Mouse (Mus musculus): ENCODE results near the gene Mre11a.
A peak's percentile ranks its signal among the peaks of the same experiment; 100 is the strongest.

Gene Mre11a

GRCm38 (mm10) chr9:14784039-14785002, at the start of gene Mre11a, which contains the start of gene Ankrd49:
TSS of gene Mre11a (plus strand) at chr9:14784654.
TSS of gene Ankrd49 (minus strand) at chr9:14784856.
- DNase-seq (ENCODE audit: low spot score in 2 of 2), result peak; percentile 85 to 88

GRCm38 (mm10) chr9:14739498-14740150, 44.8 kb upstream of the Mre11a start:
- no peak for DNase-seq (ENCODE audit: low spot score in 2 of 2)

GRCm38 (mm10) chr9:14740151-14740924, 44.1 kb upstream of the Mre11a start, which contains the start of gene Piwil4:
TSS of gene Piwil4 (minus strand) at chr9:14740733.
- DNase-seq (ENCODE audit: low spot score in 2 of 2), result no peak

GRCm38 (mm10) chr9:14750901-14751502, 33.5 kb upstream of the Mre11a start:
- DNase-seq (ENCODE audit: low spot score in 2 of 2), result no peak

- DNase-seq (ENCODE audit: low spot score in 2 of 2), result peak in 1 of 2 experiments; percentile 28
Observed at GRCm38 (mm10) chr9:14751503-14752000, 32.9 kb upstream of the Mre11a start.

- DNase-seq (ENCODE audit: low spot score in 2 of 2), result peak; percentile 55 to 65
Observed at GRCm38 (mm10) chr9:14752001-14752522, 32.4 kb upstream of the Mre11a start, which contains the start of gene Fut4. TSS of gene Fut4 (minus strand) at chr9:14752393.

- no peak for DNase-seq (ENCODE audit: low spot score in 2 of 2)
Observed at GRCm38 (mm10) chr9:14753947-14754346, 30.5 kb upstream of the Mre11a start.

GRCm38 (mm10) chr9:14754469-14754868, 30.0 kb upstream of the Mre11a start:
- no peak for DNase-seq (ENCODE audit: low spot score in 2 of 2)

- DNase-seq (ENCODE audit: low spot score in 2 of 2), result no peak
Observed at GRCm38 (mm10) chr9:14758590-14758989, 25.9 kb upstream of the Mre11a start.

GRCm38 (mm10) chr9:14759261-14759660, 25.2 kb upstream of the Mre11a start:
- no peak for DNase-seq (ENCODE audit: low spot score in 2 of 2)

GRCm38 (mm10) chr9:14764765-14765164, 19.7 kb upstream of the Mre11a start:
- DNase-seq (ENCODE audit: low spot score in 2 of 2), result no peak

GRCm38 (mm10) chr9:14769811-14770210, 14.6 kb upstream of the Mre11a start:
- DNase-seq (ENCODE audit: low spot score in 2 of 2), result no peak

GRCm38 (mm10) chr9:14770803-14771471, 13.5 kb upstream of the Mre11a start, which contains the start of gene 1700012B09Rik:
TSS of gene 1700012B09Rik (minus strand) at chr9:14771030.
- no peak for DNase-seq (ENCODE audit: low spot score in 2 of 2)

GRCm38 (mm10) chr9:14772074-14772473, 12.4 kb upstream of the Mre11a start:
- no peak for DNase-seq (ENCODE audit: low spot score in 2 of 2)

GRCm38 (mm10) chr9:14773813-14774212, 10.6 kb upstream of the Mre11a start:
- DNase-seq (ENCODE audit: low spot score in 2 of 2), result no peak

GRCm38 (mm10) chr9:14778341-14778740, 6.1 kb upstream of the Mre11a start:
- DNase-seq (ENCODE audit: low spot score in 2 of 2), result no peak

GRCm38 (mm10) chr9:14787356-14787755, 2.9 kb downstream of the Mre11a start:
- no peak for DNase-seq (ENCODE audit: low spot score in 2 of 2)

GRCm38 (mm10) chr9:14805714-14806113, 21.3 kb downstream of the Mre11a start:
- DNase-seq (ENCODE audit: low spot score in 2 of 2), result no peak

GRCm38 (mm10) chr9:14806786-14807185, 22.3 kb downstream of the Mre11a start:
- no peak for DNase-seq (ENCODE audit: low spot score in 2 of 2)

GRCm38 (mm10) chr9:14810111-14810510, 25.7 kb downstream of the Mre11a start:
- DNase-seq (ENCODE audit: low spot score in 2 of 2), result no peak

Measured in urinary bladder, postnatal 4 days (tissue).